Mouse (Mus musculus) embryonic fibroblast, embryonic 13.5 days (primary cell): ENCODE data around the gene Ptger4.

Experiments used
- CTCF ChIP-seq: IDR thresholded peaks from 2 replicates; pipeline ENCODE4 v1.5.1; 2011; ENCODE audit warnings: mild to moderate bottlenecking, control low read depth, low read length, moderate library complexity, borderline replicate concordance; ENCODE audit not compliant: insufficient read depth
- POLR2A ChIP-seq: IDR thresholded peaks from 2 replicates; pipeline ENCODE4 v1.6.1; 2011; ENCODE audit warnings: low read depth, mild to moderate bottlenecking, control low read depth, low read length, moderate library complexity

- TF ChIP-seq CTCF (no peak), POLR2A (no peak)
Measured at GRCm38 (mm10) chr15:5205222-5205621, 38.8 kb downstream of the Ptger4 start.
